Mouse (Mus musculus): Measurements from ENCODE around the gene Slco4a1. TPM values are rescaled to one million over a fixed set of nuclear protein-coding genes. Genes with fewer than 3 reads are reported as not detected.

The Slco4a1 gene
- polyA plus RNA-seq, 1 experiment from 2014 or later: 0.78 TPM

DNA sequence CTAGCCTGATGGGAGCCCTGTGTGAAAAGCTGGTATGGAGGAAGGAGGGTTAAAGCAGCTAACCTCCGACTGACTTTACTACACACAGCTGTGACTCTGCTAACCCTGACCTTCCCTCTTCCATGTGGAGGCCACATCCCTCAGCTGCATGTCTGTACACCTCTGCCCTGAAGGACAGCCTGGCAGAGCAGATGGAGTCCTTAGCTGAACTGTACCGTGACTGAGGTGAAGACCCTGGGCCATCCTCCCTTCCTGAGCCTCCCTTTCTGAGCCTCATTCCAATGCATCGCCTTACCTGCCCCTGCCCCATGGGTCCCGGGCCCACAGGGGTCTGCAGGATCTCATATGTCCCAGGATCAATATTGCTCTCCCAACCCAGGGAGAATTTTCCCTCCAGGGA, 28.8 kb downstream of the Slco4a1 start:
- peaks cover 38% of the 10 kb centered on the region for H3K27me3 ChIP-seq
- WGBS: 56% methylated on average over 4 of the region's 4 CpGs
- H3K4me2 ChIP-seq: no peak overlapping the region
- H3K4me3 ChIP-seq: no peak overlapping the region
- H3K27ac ChIP-seq: no peak overlapping the region
- H3K36me3 ChIP-seq: no peaks in the 10 kb centered on the region
- H3K4me1 ChIP-seq: no peaks in the 10 kb centered on the region
- no peak overlapping the region for H3K9ac ChIP-seq
- no peaks in the 10 kb centered on the region for H3K9me3 ChIP-seq
- ATAC-seq (ENCODE audit: insufficient number of reproducible peaks, low FRiP score, low TSS enrichment, low read depth): no peak

DNA sequence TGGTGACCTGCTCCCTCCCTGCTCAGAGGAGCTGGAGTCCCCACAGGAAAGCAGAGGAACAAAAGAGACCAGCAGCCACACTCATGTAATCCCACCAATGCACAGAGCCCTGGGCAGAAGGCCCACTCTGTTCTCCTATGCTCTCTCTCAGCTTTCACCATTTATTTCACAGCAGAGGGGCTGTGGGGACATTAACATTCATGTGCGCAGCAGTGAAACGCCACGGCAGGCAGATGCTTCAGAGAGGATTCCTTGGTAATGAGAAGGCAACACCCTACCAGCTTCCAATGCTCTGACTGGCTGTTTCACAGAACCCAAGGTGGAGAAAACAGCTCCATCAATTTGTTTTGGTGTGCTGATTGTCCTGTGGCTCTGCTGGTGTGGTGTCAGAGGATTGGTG, 29.3 kb downstream of the Slco4a1 start:
- H3K27me3 ChIP-seq: peaks cover 42% of the 10 kb centered on the region
- no peaks in the 10 kb centered on the region for H3K4me1 ChIP-seq
- WGBS: 52% methylated on average over 3 of the region's 3 CpGs
- H3K4me3 ChIP-seq: no peak overlapping the region
- H3K27ac ChIP-seq: no peak overlapping the region
- H3K9ac ChIP-seq: no peak overlapping the region
- H3K36me3 ChIP-seq: no peaks in the 10 kb centered on the region
- no peak for ATAC-seq (ENCODE audit: insufficient number of reproducible peaks, low FRiP score, low TSS enrichment, low read depth)
- H3K9me3 ChIP-seq: no peaks in the 10 kb centered on the region
- H3K4me2 ChIP-seq: no peak overlapping the region

DNA sequence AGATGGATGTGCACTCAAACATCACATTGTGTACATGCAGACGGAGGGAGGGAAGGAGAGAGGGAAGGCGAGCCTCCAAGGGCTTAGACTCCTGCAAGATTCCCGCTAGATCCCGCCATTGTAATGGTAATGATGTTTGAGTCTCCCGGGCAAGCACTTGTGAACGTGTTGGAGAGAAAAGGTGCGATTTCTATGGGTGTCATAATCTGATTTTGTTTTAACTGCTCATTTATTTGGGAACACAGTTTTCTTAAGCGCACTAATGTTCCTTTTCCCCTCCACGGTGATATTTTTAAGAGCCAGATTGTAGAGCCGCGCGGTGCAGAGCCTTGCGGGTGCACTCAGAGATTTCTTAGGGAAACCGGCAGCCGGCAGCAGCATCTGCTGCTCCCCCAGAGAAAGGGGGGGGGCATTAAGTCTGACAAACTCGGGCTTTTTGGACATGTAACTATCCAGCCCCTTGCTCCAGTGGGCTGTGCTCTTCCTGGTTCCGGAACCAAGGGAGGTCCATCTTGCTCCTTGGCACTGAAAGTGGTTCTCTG, 32.2 kb downstream of the Slco4a1 start:
- peaks cover 39% of the 10 kb centered on the region for H3K27me3 ChIP-seq
- H3K4me3 ChIP-seq: no peak overlapping the region
- no peak overlapping the region for H3K27ac ChIP-seq
- H3K36me3 ChIP-seq: no peaks in the 10 kb centered on the region
- 22% methylated on average over 17 of the region's 17 CpGs for WGBS
- no peak for ATAC-seq (ENCODE audit: insufficient number of reproducible peaks, low FRiP score, low TSS enrichment, low read depth)
- no peaks in the 10 kb centered on the region for H3K9me3 ChIP-seq
- no peaks in the 10 kb centered on the region for H3K4me1 ChIP-seq
- no peak overlapping the region for H3K4me2 ChIP-seq
- no peak overlapping the region for H3K9ac ChIP-seq

DNA sequence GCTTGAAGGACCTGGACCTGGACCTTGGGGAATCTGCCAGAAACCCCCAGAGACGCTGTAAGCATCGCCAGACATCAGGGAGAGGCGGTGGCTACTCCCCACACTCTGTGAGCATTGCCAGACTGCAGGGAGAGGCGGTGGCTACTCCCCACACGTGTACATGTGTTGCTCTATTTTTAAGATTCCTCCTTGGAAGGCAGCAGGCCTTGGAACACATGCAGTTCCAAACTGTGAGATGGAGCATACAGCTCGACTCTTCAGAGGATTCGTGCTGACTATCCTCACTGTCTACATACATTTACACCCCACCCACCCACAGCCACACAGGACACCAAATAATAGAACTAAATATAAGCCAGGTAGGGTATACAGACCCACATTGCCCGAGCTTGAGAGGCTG, 39.9 kb downstream of the Slco4a1 start:
- no peak overlapping the region for H3K4me3 ChIP-seq
- no peak overlapping the region for H3K4me2 ChIP-seq
- 63% methylated on average over 8 of the region's 8 CpGs for WGBS
- H3K9me3 ChIP-seq: no peaks in the 10 kb centered on the region
- ATAC-seq (ENCODE audit: insufficient number of reproducible peaks, low FRiP score, low TSS enrichment, low read depth): no peak
- peaks cover 39% of the 10 kb centered on the region for H3K27me3 ChIP-seq
- H3K4me1 ChIP-seq: peaks cover 21% of the 10 kb centered on the region
- no peak overlapping the region for H3K27ac ChIP-seq
- no peaks in the 10 kb centered on the region for H3K36me3 ChIP-seq
- H3K9ac ChIP-seq: no peak overlapping the region

DNA sequence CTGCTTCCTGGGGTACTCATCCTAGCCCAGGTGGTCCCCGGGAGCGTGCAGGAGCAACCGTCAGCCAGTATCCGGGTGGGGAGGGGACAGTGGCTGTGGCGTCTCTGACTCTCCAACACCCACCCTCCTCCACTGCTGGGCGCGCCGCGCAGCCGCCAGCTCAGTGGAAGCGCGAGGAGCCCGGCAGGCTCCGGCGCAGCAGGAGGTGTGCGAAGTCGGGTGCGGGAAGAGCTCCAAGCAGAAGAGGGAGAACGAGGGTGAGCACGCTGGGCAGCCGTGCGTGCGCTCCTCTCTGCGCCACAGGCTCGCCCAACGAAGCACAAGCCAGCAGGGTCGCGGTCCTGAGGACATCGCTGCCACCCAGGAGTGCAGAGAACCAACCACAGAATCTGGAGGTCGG, 43.7 kb downstream of the Slco4a1 start, which contains the start of gene Ntsr1:
Ntsr1 (plus strand) TSS at position 236 of the 400 bp plus-strand sequence.
- H3K4me1 ChIP-seq: peaks cover 28% of the 10 kb centered on the region
- WGBS: 1% methylated on average over 30 of the region's 30 CpGs
- no peaks in the 10 kb centered on the region for H3K9me3 ChIP-seq
- peaks cover 52% of the 10 kb centered on the region for H3K27me3 ChIP-seq
- no peaks in the 10 kb centered on the region for H3K36me3 ChIP-seq
- no peak for ATAC-seq (ENCODE audit: insufficient number of reproducible peaks, low FRiP score, low TSS enrichment, low read depth)
- no peak within 1 kb of the TSS for H3K27ac ChIP-seq
- no peak within 1 kb of the TSS for H3K9ac ChIP-seq
- peak within 1 kb of the TSS; percentile 35 for H3K4me3 ChIP-seq
- peak within 1 kb of the TSS; percentile 67 for H3K4me2 ChIP-seq

GRCm38 (mm10) chr2:180500726-180501125, 44.7 kb downstream of the Slco4a1 start:
- WGBS: 38% methylated on average over 13 of the region's 13 CpGs
- peaks cover 28% of the 10 kb centered on the region for H3K4me1 ChIP-seq
- H3K9ac ChIP-seq: no peak overlapping the region
- no peak overlapping the region for H3K4me2 ChIP-seq
- H3K9me3 ChIP-seq: no peaks in the 10 kb centered on the region
- no peak overlapping the region for H3K4me3 ChIP-seq
- H3K27me3 ChIP-seq: peaks cover 52% of the 10 kb centered on the region
- H3K27ac ChIP-seq: no peak overlapping the region
- H3K36me3 ChIP-seq: no peaks in the 10 kb centered on the region
- ATAC-seq (ENCODE audit: insufficient number of reproducible peaks, low FRiP score, low TSS enrichment, low read depth): no peak

DNA sequence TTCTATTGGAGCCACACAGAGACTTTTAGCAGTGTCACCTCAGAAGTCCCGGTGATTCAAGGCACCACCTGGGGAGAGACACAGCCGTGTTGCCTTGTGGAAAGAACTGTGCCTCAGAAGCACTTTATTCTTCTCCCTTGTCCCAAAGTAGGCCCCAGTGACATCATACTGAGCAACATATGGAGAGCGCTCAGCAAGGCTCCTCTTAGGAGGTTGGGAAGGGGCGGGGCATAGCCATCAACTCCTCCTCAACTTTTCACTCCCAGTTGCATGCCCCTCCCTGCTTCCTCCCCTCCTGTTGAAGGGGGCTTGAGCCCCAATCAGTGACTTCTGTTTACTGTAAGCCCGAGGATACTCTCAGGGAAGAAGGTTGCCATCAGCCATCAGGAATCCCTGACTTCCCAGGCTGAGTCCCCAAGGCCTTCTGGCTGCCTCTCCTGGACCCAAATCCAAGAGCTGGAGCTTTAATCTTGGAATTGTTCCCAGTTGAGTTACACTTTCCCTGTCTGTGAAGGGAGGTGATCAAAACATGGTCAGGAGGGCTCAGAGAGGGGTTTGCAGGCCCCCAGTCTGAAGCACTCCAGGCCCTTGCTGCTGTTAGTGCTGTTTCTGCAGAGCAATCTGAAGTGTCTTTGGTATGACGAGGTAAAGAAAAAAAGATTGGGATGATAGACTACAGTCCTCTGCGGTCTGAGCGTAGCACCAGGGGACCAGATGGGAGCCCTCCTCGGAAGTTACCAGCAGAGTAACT, 45.3 kb downstream of the Slco4a1 start:
- WGBS: 35% methylated on average over 9 of the region's 9 CpGs
- Histone ChIP-seq H3K4me2 (0 out of 2 replicates have a peak overlapping the region, but pooled peaks have one; percentile 10), H3K36me3 (no peaks in the 10 kb centered on the region), H3K4me3 (no peak overlapping the region), H3K27ac (no peak overlapping the region), H3K9me3 (no peaks in the 10 kb centered on the region), H3K27me3 (peaks cover 52% of the 10 kb centered on the region), H3K9ac (no peak overlapping the region), H3K4me1 (peaks cover 28% of the 10 kb centered on the region)
- no peak for ATAC-seq (ENCODE audit: insufficient number of reproducible peaks, low FRiP score, low TSS enrichment, low read depth)

- H3K4me2 ChIP-seq: no peak overlapping the region
- H3K27ac ChIP-seq: no peak overlapping the region
- H3K36me3 ChIP-seq: no peaks in the 10 kb centered on the region
- H3K27me3 ChIP-seq: peaks cover 11% of the 10 kb centered on the region
- no peaks in the 10 kb centered on the region for H3K9me3 ChIP-seq
- no peak overlapping the region for H3K9ac ChIP-seq
- ATAC-seq (ENCODE audit: insufficient number of reproducible peaks, low FRiP score, low TSS enrichment, low read depth): no peak
- WGBS: 65% methylated on average over 5 of the region's 5 CpGs
- no peak overlapping the region for H3K4me3 ChIP-seq
- peaks cover 12% of the 10 kb centered on the region for H3K4me1 ChIP-seq
These were observed 50.2 kb downstream of the Slco4a1 start for GRCm38 (mm10) chr2:180506281-180506680.

DNA sequence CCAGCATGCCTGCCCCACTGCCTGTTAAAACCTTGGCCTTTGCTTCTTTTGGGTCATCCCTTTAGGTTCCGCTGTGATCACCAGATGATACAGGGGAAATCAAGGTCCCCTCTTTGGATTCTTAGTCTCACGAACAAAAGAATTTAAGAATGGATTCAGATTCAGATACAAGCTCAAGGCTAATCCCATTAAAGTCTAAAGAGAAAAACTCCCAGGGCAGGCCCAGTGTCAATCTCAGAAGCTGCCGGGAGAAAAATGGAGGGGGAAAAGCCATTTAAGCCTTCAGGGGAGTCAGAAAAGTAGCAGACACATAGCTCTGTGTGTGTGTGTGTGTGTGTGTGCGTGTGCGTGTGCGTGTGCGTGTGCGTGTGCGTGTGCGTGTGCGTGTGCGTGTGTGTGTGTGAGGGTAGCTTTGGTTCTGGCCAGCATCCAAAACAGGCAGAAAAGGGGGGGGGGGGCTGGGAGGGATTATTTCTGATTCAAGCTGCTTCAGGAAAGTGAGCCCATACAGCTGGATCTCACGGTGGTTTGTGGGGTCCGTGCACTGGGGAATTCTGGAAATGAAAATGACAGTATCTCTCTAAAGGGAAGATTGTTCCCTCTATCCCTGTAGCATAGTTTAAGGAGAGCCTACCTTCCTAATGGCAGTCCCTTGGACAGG, 52.5 kb downstream of the Slco4a1 start:
- Histone ChIP-seq H3K4me1 (peaks cover 25% of the 10 kb centered on the region), H3K4me3 (no peak overlapping the region), H3K4me2 (no peak overlapping the region), H3K9ac (no peak overlapping the region), H3K27ac (no peak overlapping the region), H3K9me3 (no peaks in the 10 kb centered on the region), H3K36me3 (no peaks in the 10 kb centered on the region), H3K27me3 (0 out of 2 replicates have a peak, but pooled peaks cover 5% of the 10 kb centered on the region)
- WGBS: 75% methylated on average over 14 of the region's 14 CpGs
- ATAC-seq (ENCODE audit: insufficient number of reproducible peaks, low FRiP score, low TSS enrichment, low read depth): no peak

DNA sequence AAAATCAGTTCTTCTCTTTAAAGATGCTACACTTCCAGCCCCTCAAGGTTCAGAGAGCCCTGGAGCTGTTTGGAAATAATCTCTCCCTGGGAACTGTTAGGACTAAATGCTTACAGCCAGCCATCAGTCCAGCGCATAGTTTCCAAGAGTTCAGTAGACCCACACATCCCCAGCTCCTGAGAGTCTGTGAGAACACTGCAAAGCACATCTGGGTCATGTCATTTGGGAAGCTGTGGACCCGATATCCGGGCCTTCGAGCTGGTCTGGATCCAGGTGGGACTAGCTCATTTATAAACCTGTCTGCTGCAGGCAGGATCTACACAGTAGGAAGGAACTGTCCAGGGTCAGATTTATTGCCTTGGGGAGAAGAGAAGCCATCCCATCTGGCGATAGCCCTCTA, 54.8 kb downstream of the Slco4a1 start:
- Histone ChIP-seq H3K27ac (no peak overlapping the region), H3K9me3 (no peaks in the 10 kb centered on the region), H3K36me3 (no peaks in the 10 kb centered on the region), H3K4me2 (no peak overlapping the region), H3K4me3 (no peak overlapping the region), H3K27me3 (0 out of 2 replicates have a peak, but pooled peaks cover 5% of the 10 kb centered on the region), H3K4me1 (peaks cover 25% of the 10 kb centered on the region), H3K9ac (no peak overlapping the region)
- WGBS: 31% methylated on average over 5 of the region's 5 CpGs
- no peak for ATAC-seq (ENCODE audit: insufficient number of reproducible peaks, low FRiP score, low TSS enrichment, low read depth)

GRCm38 (mm10) chr2:180511875-180512661, 56.0 kb downstream of the Slco4a1 start:
- H3K27ac ChIP-seq: 0 out of 2 replicates have a peak overlapping the region, but pooled peaks have one; percentile 9
- 0 out of 2 replicates have a peak, but pooled peaks cover 5% of the 10 kb centered on the region for H3K27me3 ChIP-seq
- 17% methylated on average over 13 of the region's 13 CpGs for WGBS
- no peaks in the 10 kb centered on the region for H3K36me3 ChIP-seq
- H3K4me2 ChIP-seq: no peak overlapping the region
- H3K9ac ChIP-seq: no peak overlapping the region
- ATAC-seq (ENCODE audit: insufficient number of reproducible peaks, low FRiP score, low TSS enrichment, low read depth): no peak
- no peaks in the 10 kb centered on the region for H3K9me3 ChIP-seq
- H3K4me1 ChIP-seq: peaks cover 22% of the 10 kb centered on the region
- no peak overlapping the region for H3K4me3 ChIP-seq
